Mouse (Mus musculus) C2C12 (cell line): ENCODE measurements around the gene Slc25a36.

Source experiments
- CEBPB ChIP-seq: IDR thresholded peaks from one replicate; pipeline ENCODE4 v1.6.1; 2011; ENCODE audit warnings: low read depth, mild to moderate bottlenecking, control low read depth, moderate library complexity
- CTCF ChIP-seq: IDR thresholded peaks from one replicate; pipeline ENCODE4 v1.5.1; 2011; ENCODE audit not compliant: control insufficient read depth, insufficient read depth, insufficient read length
- USF1 ChIP-seq: IDR thresholded peaks from one replicate; pipeline ENCODE4 v1.6.1; 2011; ENCODE audit warnings: low read depth, mild to moderate bottlenecking, control low read depth, moderate library complexity

- no peak for TF ChIP-seq USF1
- no peak for TF ChIP-seq CTCF
- no peak for TF ChIP-seq CEBPB
These were observed 26.7 kb upstream of the Slc25a36 start for GRCm38 (mm10) chr9:97137678-97138077.
